Mouse (Mus musculus): ENCODE measurements around the gene 4430402I18Rik. TPM values are rescaled to one million over a fixed set of nuclear protein-coding genes. Genes with fewer than 3 reads are reported as not detected.
A peak's percentile ranks its signal among the peaks of the same experiment; 100 is the strongest.

4430402I18Rik gene
- total RNA-seq, 2 experiments from 2014 or later = 14.2 to 14.9 TPM

GRCm38 (mm10) chr19:28970251-28970650 lies 2.7 kb upstream of the 4430402I18Rik start:
- intact Hi-C loops (cut with DNase I) = loop anchor here (2.0 to 10.0 kb wide), 3 partner anchors 19 to 535 kb away; partner anchors contain the start of gene Jak2
- no peak for DNase-seq

GRCm38 (mm10) chr19:28969231-28969630 lies 1.6 kb upstream of the 4430402I18Rik start:
- DNase-seq = no peak
- intact Hi-C loops (cut with DNase I) = loop anchor here (5.0 kb wide), 1 partner anchor 192 kb away; no protein-coding TSS in a partner anchor

- DNase-seq = no peak
- intact Hi-C loops (cut with DNase I) = loop anchor here (5.0 kb wide), 1 partner anchor 191 kb away; no protein-coding TSS in a partner anchor
These were observed 578 bp upstream of the 4430402I18Rik start for GRCm38 (mm10) chr19:28968178-28968577.

GRCm38 (mm10) chr19:28964552-28964903 lies 3.1 kb downstream of the 4430402I18Rik start:
- no peak for DNase-seq
- intact Hi-C loops (cut with DNase I) = no loop called here

GRCm38 (mm10) chr19:28963842-28964551 lies 3.6 kb downstream of the 4430402I18Rik start, which contains the start of gene Plpp6:
Plpp6 (plus strand) TSS chr19:28963953.
- DNase-seq = peak; percentile 85
- intact Hi-C loops (cut with DNase I) = no loop called here

- intact Hi-C loops (cut with DNase I) = no loop called here
These were observed 4.1 kb downstream of the 4430402I18Rik start for GRCm38 (mm10) chr19:28963513-28963841.

GRCm38 (mm10) chr19:28963113-28963512 lies 4.5 kb downstream of the 4430402I18Rik start:
- intact Hi-C loops (cut with DNase I) = no loop called here

More at GRCm38 (mm10) chr19:28963513-28963841, 4.1 kb downstream of the 4430402I18Rik start:
- DNase-seq = no peak

GRCm38 (mm10) chr19:28951251-28951650 lies 16.3 kb downstream of the 4430402I18Rik start:
- intact Hi-C loops (cut with DNase I) = no loop called here
- no peak for DNase-seq

More at GRCm38 (mm10) chr19:28963113-28963512, 4.5 kb downstream of the 4430402I18Rik start:
- DNase-seq = no peak

GRCm38 (mm10) chr19:28947311-28947710 lies 20.3 kb downstream of the 4430402I18Rik start:
- intact Hi-C loops (cut with DNase I) = no loop called here
- DNase-seq = no peak

- DNase-seq = no peak
- intact Hi-C loops (cut with DNase I) = no loop called here
These were observed 20.8 kb downstream of the 4430402I18Rik start for GRCm38 (mm10) chr19:28946782-28947181.

- no peak for DNase-seq
- intact Hi-C loops (cut with DNase I) = no loop called here
These were observed 26.3 kb downstream of the 4430402I18Rik start for GRCm38 (mm10) chr19:28941271-28941670.

- DNase-seq = peak; percentile 15 to 65
- intact Hi-C loops (cut with DNase I) = no loop called here
These were observed 27.3 kb downstream of the 4430402I18Rik start for GRCm38 (mm10) chr19:28940135-28940874.

GRCm38 (mm10) chr19:28934897-28935296 lies 32.7 kb downstream of the 4430402I18Rik start:
- intact Hi-C loops (cut with DNase I) = no loop called here
- DNase-seq = no peak

- intact Hi-C loops (cut with DNase I) = no loop called here
- DNase-seq = no peak
These were observed 38.6 kb downstream of the 4430402I18Rik start for GRCm38 (mm10) chr19:28929034-28929433.

GRCm38 (mm10) chr19:28927396-28927795 lies 40.2 kb downstream of the 4430402I18Rik start:
- DNase-seq = no peak
- intact Hi-C loops (cut with DNase I) = no loop called here

- DNase-seq = no peak
- intact Hi-C loops (cut with DNase I) = no loop called here
These were observed 41.2 kb downstream of the 4430402I18Rik start for GRCm38 (mm10) chr19:28926366-28926765.

GRCm38 (mm10) chr19:28917839-28918238 lies 49.8 kb downstream of the 4430402I18Rik start:
- no peak for DNase-seq
- intact Hi-C loops (cut with DNase I) = no loop called here

GRCm38 (mm10) chr19:28916492-28916891 lies 51.1 kb downstream of the 4430402I18Rik start:
- no peak for DNase-seq
- intact Hi-C loops (cut with DNase I) = no loop called here

GRCm38 (mm10) chr19:28915602-28916250 lies 51.9 kb downstream of the 4430402I18Rik start:
- DNase-seq = no peak
- intact Hi-C loops (cut with DNase I) = no loop called here

- intact Hi-C loops (cut with DNase I) = no loop called here
- DNase-seq = no peak
These were observed 53.0 kb downstream of the 4430402I18Rik start for GRCm38 (mm10) chr19:28914598-28914997.

- intact Hi-C loops (cut with DNase I) = no loop called here
- no peak for DNase-seq
These were observed 58.9 kb downstream of the 4430402I18Rik start for GRCm38 (mm10) chr19:28908693-28909092.
